Mouse (Mus musculus): ENCODE results near the gene Ccp110.

GRCm38 (mm10) chr7:118740532-118741338 is 28.4 kb downstream of the Ccp110 start:
- TF ChIP-seq POLR2A (IDR thresholded peaks at IDR 0.05; ENCODE audit: extremely low read depth, insufficient read depth, low read length) = peak; percentile 89
- TF ChIP-seq CTCF (IDR thresholded peaks at IDR 0.05; ENCODE audit: extremely low read depth, insufficient read depth, low read length) = no peak

All from cortical plate, adult 2 months (tissue).